In the genomic region with DNA sequence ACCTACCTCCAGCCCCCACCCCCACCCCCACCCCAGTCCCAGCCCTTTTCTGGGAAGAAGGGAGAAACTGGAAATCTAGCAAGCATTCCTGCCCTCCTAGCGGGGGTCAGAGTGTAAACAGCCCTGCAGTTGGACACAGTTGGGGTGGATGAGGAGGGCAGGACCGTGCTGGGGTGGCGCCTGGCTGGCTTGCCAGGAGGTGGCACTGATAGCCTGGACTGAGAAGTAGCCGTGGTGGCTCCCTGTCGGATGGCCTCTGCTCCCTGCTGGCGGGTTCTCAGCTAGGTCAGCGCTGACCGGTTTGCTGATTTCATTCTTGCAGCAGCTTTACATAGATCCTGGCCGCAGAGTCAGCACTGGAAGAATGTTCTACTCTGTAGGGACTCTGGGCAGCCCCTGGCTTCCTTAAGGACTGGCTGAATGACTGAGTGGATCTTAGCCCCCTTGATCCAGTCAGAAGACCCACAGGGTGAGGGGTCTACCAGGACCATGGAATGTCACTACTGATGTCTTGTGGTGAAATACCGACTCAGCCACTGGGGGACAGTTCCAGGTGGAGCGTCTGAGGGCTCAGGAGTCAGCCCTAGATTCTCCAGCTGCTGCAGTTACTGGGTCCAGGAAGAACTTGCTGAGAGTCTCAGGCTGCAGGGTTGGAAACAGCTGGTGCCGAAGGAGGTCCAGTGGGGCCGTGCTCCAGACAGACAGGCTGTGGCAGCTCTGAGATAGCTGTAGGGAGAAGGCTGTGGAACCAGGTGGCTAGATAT, we compare ENCODE assay signal across 8 mouse cellular contexts. TPM values are rescaled to one million over a fixed set of nuclear protein-coding genes. Genes with fewer than 3 reads are reported as not detected.
DNase-seq lines count a peak whose midpoint lies in the region; ATAC-seq lines count a peak whose summit lies in the region.

No protein-coding gene starts in this region.

- H3K4me2 ChIP-seq in embryonic facial prominence, embryonic 15.5 days (replicated peaks): 0 out of 2 replicates have a peak overlapping the region, but pooled peaks have one; percentile 54
- H3K4me2 ChIP-seq in kidney, embryonic 14.5 days (replicated peaks; ENCODE audit: low read depth, low read length): no peak overlapping the region
- H3K4me2 ChIP-seq in midbrain, embryonic 15.5 days: no peak overlapping the region

- H3K9ac ChIP-seq in embryonic facial prominence, embryonic 15.5 days: no peak overlapping the region
- no peak overlapping the region for H3K9ac ChIP-seq in kidney, embryonic 14.5 days (ENCODE audit: low read depth, low read length)
- H3K9ac ChIP-seq in midbrain, embryonic 15.5 days: no peak overlapping the region

- peaks cover 18% of the 10 kb centered on the region; the same call in 1 of the 2 replicates for H3K27me3 ChIP-seq in embryonic facial prominence, embryonic 15.5 days
- H3K27me3 ChIP-seq in kidney, embryonic 14.5 days (ENCODE audit: control insufficient read depth, insufficient read depth, low read length): 0 out of 2 replicates have a peak, but pooled peaks cover 6% of the 10 kb centered on the region
- H3K27me3 ChIP-seq in midbrain, embryonic 15.5 days (replicated peaks): no peaks in the 10 kb centered on the region; the same call in 1 of the 2 replicates

- WGBS in embryonic facial prominence, embryonic 15.5 days: 35% methylated on average over 13 of the region's 13 CpGs
- WGBS in kidney, embryonic 14.5 days: 19% methylated on average over 13 of the region's 13 CpGs
- 22% methylated on average over 13 of the region's 13 CpGs for WGBS in midbrain, embryonic 15.5 days

- peak; percentile 53 for DNase-seq in lung, postnatal 10 days
- DNase-seq in lung, postnatal 25 days (ENCODE audit: low spot score): no peak
- DNase-seq in spleen, postnatal 14 days (ENCODE audit: low spot score in 2 of 2): no peak
- no peak for DNase-seq in thymus, postnatal 36 days

- no peaks in the 10 kb centered on the region for H3K9me3 ChIP-seq in embryonic facial prominence, embryonic 15.5 days (replicated peaks)
- H3K9me3 ChIP-seq in kidney, embryonic 14.5 days (ENCODE audit: control insufficient read depth, low read length): no peaks in the 10 kb centered on the region
- no peaks in the 10 kb centered on the region for H3K9me3 ChIP-seq in midbrain, embryonic 15.5 days

- 0 out of 2 replicates have a peak, but pooled peaks have one; percentile 5 for ATAC-seq in embryonic facial prominence, embryonic 15.5 days (ENCODE audit: insufficient number of reproducible peaks, low FRiP score, low TSS enrichment, low read depth)
- peak; percentile 75 for ATAC-seq in kidney, embryonic 14.5 days (ENCODE audit: low FRiP score, low TSS enrichment)
- ATAC-seq in midbrain, embryonic 15.5 days (replicated peaks): no peak
- no peak for ATAC-seq in erythroblast, adult 5-6 weeks (replicated peaks; ENCODE audit: low FRiP score, poor library complexity, severe bottlenecking)

- H3K4me3 ChIP-seq in embryonic facial prominence, embryonic 15.5 days (replicated peaks): no peak overlapping the region
- no peak overlapping the region for H3K4me3 ChIP-seq in kidney, embryonic 14.5 days (ENCODE audit: low read length)
- H3K4me3 ChIP-seq in midbrain, embryonic 15.5 days: no peak overlapping the region

- H3K36me3 ChIP-seq in embryonic facial prominence, embryonic 15.5 days: no peaks in the 10 kb centered on the region
- H3K36me3 ChIP-seq in kidney, embryonic 14.5 days (ENCODE audit: control insufficient read depth, insufficient read depth, low read length): no peaks in the 10 kb centered on the region
- no peaks in the 10 kb centered on the region for H3K36me3 ChIP-seq in midbrain, embryonic 15.5 days (replicated peaks)

- H3K27ac ChIP-seq in embryonic facial prominence, embryonic 15.5 days (replicated peaks): no peak overlapping the region
- no peak overlapping the region for H3K27ac ChIP-seq in kidney, embryonic 14.5 days (ENCODE audit: low read depth, low read length)
- H3K27ac ChIP-seq in midbrain, embryonic 15.5 days: peak overlapping the region; percentile 3; the same call in 1 of the 2 replicates

- H3K4me1 ChIP-seq in embryonic facial prominence, embryonic 15.5 days: peaks cover 32% of the 10 kb centered on the region
- peaks cover 31% of the 10 kb centered on the region for H3K4me1 ChIP-seq in kidney, embryonic 14.5 days (ENCODE audit: control insufficient read depth, insufficient read depth, low read length)
- peaks cover 31% of the 10 kb centered on the region for H3K4me1 ChIP-seq in midbrain, embryonic 15.5 days

RNA-seq across cellular contexts. Expression of gene Tha1, which starts 17.4 kb away (rescaled TPM):
- 4.7 and 4.9 TPM in 2 replicates for polyA plus RNA-seq in embryonic facial prominence, embryonic 15.5 days (2015; fragmentation: Nextera tagmentation; extraction: Ambion mirVana)
- polyA plus RNA-seq in kidney, embryonic 14.5 days (2014; fragmentation: Nextera tagmentation; extraction: Ambion mirVana): 4.3 and 5.1 TPM in 2 replicates
- 5.3 and 5.6 TPM in 2 replicates for polyA plus RNA-seq in midbrain, embryonic 15.5 days (2015; fragmentation: Nextera tagmentation; extraction: Ambion mirVana)
- not detected in 2 replicates for total RNA-seq in erythroblast, adult 5-6 weeks (2015; ENCODE audit: low replicate concordance)
- total RNA-seq in erythroblast, adult 5-6 weeks (2017; ENCODE audit: low replicate concordance): 1.6 TPM in 1 of 2 replicates, not detected in the other

RNA-seq across cellular contexts. Expression of gene Tmem235, which starts 30.1 kb away (rescaled TPM):
- polyA plus RNA-seq in embryonic facial prominence, embryonic 15.5 days (2015; fragmentation: Nextera tagmentation; extraction: Ambion mirVana): not detected in 2 replicates
- polyA plus RNA-seq in kidney, embryonic 14.5 days (2014; fragmentation: Nextera tagmentation; extraction: Ambion mirVana): not detected in 2 replicates
- not detected in 2 replicates for polyA plus RNA-seq in midbrain, embryonic 15.5 days (2015; fragmentation: Nextera tagmentation; extraction: Ambion mirVana)
- not detected in 2 replicates for total RNA-seq in erythroblast, adult 5-6 weeks (2015; ENCODE audit: low replicate concordance)
- not detected in 2 replicates for total RNA-seq in erythroblast, adult 5-6 weeks (2017; ENCODE audit: low replicate concordance)

RNA-seq across cellular contexts. Expression of gene Birc5, which starts 41.6 kb away (rescaled TPM):
- polyA plus RNA-seq in embryonic facial prominence, embryonic 15.5 days (2015; fragmentation: Nextera tagmentation; extraction: Ambion mirVana): 225 and 239 TPM in 2 replicates
- polyA plus RNA-seq in kidney, embryonic 14.5 days (2014; fragmentation: Nextera tagmentation; extraction: Ambion mirVana): 350 and 420 TPM in 2 replicates
- 29.4 and 32.8 TPM in 2 replicates for polyA plus RNA-seq in midbrain, embryonic 15.5 days (2015; fragmentation: Nextera tagmentation; extraction: Ambion mirVana)
- 83.4 and 115 TPM in 2 replicates for total RNA-seq in erythroblast, adult 5-6 weeks (2015; ENCODE audit: low replicate concordance)
- 178 and 180 TPM in 2 replicates for total RNA-seq in erythroblast, adult 5-6 weeks (2017; ENCODE audit: low replicate concordance)

Comparison
In these comparisons a context has a peak if more than half of its experiments do, and no peak if none do; other contexts are left out.
1. ATAC-seq: peak in embryonic facial prominence, embryonic 15.5 days (single experiment) and kidney, embryonic 14.5 days (single experiment); none in midbrain, embryonic 15.5 days (single experiment) and erythroblast, adult 5-6 weeks (single experiment).